Mouse (Mus musculus) intestine, embryonic 16.5 days (tissue): ENCODE measurements around the gene Usp18. TPM values are rescaled to one million over a fixed set of nuclear protein-coding genes. Genes with fewer than 3 reads are reported as not detected.
A peak's percentile ranks its signal among the peaks of the same experiment; 100 is the strongest.

Experiments used
- ATAC-seq: fragments of 200-750 bp; cut with Nextera tagmentation; 2 replicates; pipeline ENCODE4 v1.8.0; 2017; ENCODE audit warnings: moderate TSS enrichment, moderate library complexity
- H3K27ac ChIP-seq: fragments of 300-500 bp; sonication (generic); 2 replicates; pipeline ENCODE4 v1.5.1; 2014; ENCODE audit warnings: mild to moderate bottlenecking, low read length
- H3K27me3 ChIP-seq: fragments of 300-500 bp; sonication (generic); replicated peaks from 2 replicates; pipeline ENCODE4 v1.6.1; 2014; ENCODE audit warnings: low read length, control low read depth, mixed read lengths; ENCODE audit not compliant: control insufficient read depth, insufficient read depth
- H3K36me3 ChIP-seq: fragments of 300-500 bp; sonication (generic); 2 replicates; pipeline ENCODE4 v1.6.1; 2014; ENCODE audit warnings: low read length, control low read depth; ENCODE audit not compliant: control insufficient read depth, insufficient read depth
- H3K4me1 ChIP-seq: fragments of 300-500 bp; sonication (generic); 2 replicates; pipeline ENCODE4 v1.6.1; 2014; ENCODE audit warnings: low read length, control low read depth, mixed read lengths; ENCODE audit not compliant: control insufficient read depth, insufficient read depth
- H3K4me2 ChIP-seq: fragments of 300-500 bp; sonication (generic); 2 replicates; pipeline ENCODE4 v1.6.1; 2014; ENCODE audit warnings: low read depth, low read length, control low read depth
- H3K4me3 ChIP-seq: fragments of 300-500 bp; sonication (generic); 2 replicates; pipeline ENCODE4 v1.5.1; 2014; ENCODE audit warnings: mild to moderate bottlenecking, low read length
- H3K9ac ChIP-seq: fragments of 300-500 bp; sonication (generic); 2 replicates; pipeline ENCODE4 v1.6.1; 2014; ENCODE audit warnings: low read depth, low read length
- H3K9me3 ChIP-seq: fragments of 300-500 bp; sonication (generic); 2 replicates; pipeline ENCODE4 v1.6.1; 2016; ENCODE audit warnings: low read length, control low read depth; ENCODE audit not compliant: control insufficient read depth
- WGBS: fragments of 180-500 bp; shearing (Covaris S2); extraction: QIAGEN DNeasy Blood & Tissue Kit; methylation state at CpG from one replicate; pipeline ENCODE4 v1.1.7; 2014; 5-methylcytosine and 5-hydroxymethylcytosine counted together
- polyA plus RNA-seq: library from polyadenylated mRNA; unstranded; fragments of >200 nt; fragmentation: Nextera tagmentation; extraction: Ambion mirVana; gene quantifications from 2 replicates; pipeline ENCODE4 v1.2.1, GENCODE M21; 2015

Usp18 gene
- polyA plus RNA-seq, 1 experiment from 2014 or later, result 2.6 TPM

GRCm38 (mm10) chr6:121271707-121272074 is 26.0 kb downstream of the Usp18 start:
- Histone ChIP-seq H3K4me3 (no peak overlapping the region), H3K4me1 (no peaks in the 10 kb centered on the region), H3K27me3 (no peaks in the 10 kb centered on the region), H3K36me3 (no peaks in the 10 kb centered on the region), H3K4me2 (no peak overlapping the region), H3K27ac (no peak overlapping the region), H3K9me3 (no peaks in the 10 kb centered on the region), H3K9ac (no peak overlapping the region)
- ATAC-seq, result peak; percentile 5; the same call in 1 of the 2 replicates
- 12% methylated on average over 4 of the region's 4 CpGs for WGBS

DNA sequence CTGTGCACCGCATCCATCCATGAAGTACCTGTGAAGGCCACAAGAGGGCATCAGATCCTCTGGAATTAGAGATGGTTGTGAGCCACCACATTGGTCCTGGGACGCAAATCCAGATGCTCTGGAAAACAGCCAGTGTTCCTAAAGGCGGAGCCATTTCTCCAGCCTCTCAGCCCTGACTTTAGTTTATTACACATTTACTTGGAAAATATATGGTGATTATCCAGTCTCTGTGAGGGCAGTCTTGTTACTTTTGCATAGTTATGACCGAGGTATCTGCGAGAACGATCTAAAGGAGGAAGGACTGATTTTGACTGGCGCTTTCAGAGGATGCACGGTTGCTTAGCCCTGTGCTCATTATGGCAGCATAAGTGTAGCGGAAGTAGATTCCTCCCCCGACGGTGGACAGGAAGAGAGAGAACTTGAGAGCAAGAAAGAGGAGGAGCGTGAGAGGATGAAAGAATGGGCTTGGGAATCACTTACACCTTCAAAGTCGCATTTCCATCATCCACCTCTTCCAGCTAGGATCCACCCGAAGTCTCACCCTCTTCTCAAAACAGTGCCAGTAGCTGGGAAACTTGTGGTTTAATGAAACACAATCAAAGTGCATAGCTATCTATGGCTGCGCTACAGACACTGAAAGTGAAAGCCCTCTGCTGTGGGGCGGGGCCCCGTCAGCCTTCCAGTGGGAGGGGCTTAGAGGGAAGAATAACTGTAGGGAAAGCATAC is 26.5 kb downstream of the Usp18 start:
- peak overlapping the region; percentile 70 for H3K27ac ChIP-seq
- H3K27me3 ChIP-seq, result no peaks in the 10 kb centered on the region
- peak overlapping the region; percentile 39 for H3K4me2 ChIP-seq
- 12% methylated on average over 17 of the region's 17 CpGs for WGBS
- no peaks in the 10 kb centered on the region for H3K36me3 ChIP-seq
- H3K9me3 ChIP-seq, result no peaks in the 10 kb centered on the region
- ATAC-seq, result peak; percentile 90
- peak overlapping the region; percentile 41; the same call in 1 of the 2 replicates for H3K9ac ChIP-seq
- H3K4me3 ChIP-seq, result peak overlapping the region; percentile 50
- no peaks in the 10 kb centered on the region for H3K4me1 ChIP-seq

- Histone ChIP-seq H3K9ac (no peak overlapping the region), H3K27ac (no peak overlapping the region), H3K4me2 (no peak overlapping the region), H3K36me3 (no peaks in the 10 kb centered on the region), H3K27me3 (no peaks in the 10 kb centered on the region), H3K4me1 (no peaks in the 10 kb centered on the region), H3K9me3 (no peaks in the 10 kb centered on the region), H3K4me3 (no peak overlapping the region)
- WGBS, result 82% methylated on average over 3 of the region's 3 CpGs
- ATAC-seq, result no peak
Measured at GRCm38 (mm10) chr6:121274356-121274755, 28.6 kb downstream of the Usp18 start.

GRCm38 (mm10) chr6:121284132-121284531 is 38.4 kb downstream of the Usp18 start:
- Histone ChIP-seq H3K9me3 (no peaks in the 10 kb centered on the region), H3K4me1 (no peaks in the 10 kb centered on the region), H3K27ac (no peak overlapping the region), H3K4me2 (no peak overlapping the region), H3K36me3 (no peaks in the 10 kb centered on the region), H3K4me3 (no peak overlapping the region), H3K27me3 (no peaks in the 10 kb centered on the region), H3K9ac (no peak overlapping the region)
- no peak for ATAC-seq
- WGBS, result 85% methylated on average over 5 of the region's 5 CpGs

- no peak overlapping the region for H3K4me2 ChIP-seq
- no peak overlapping the region for H3K9ac ChIP-seq
- H3K36me3 ChIP-seq, result no peaks in the 10 kb centered on the region
- no peak overlapping the region for H3K4me3 ChIP-seq
- 49% methylated on average over 7 of the region's 7 CpGs for WGBS
- H3K27me3 ChIP-seq, result no peaks in the 10 kb centered on the region
- H3K4me1 ChIP-seq, result peaks cover 3% of the 10 kb centered on the region; the same call in 1 of the 2 replicates
- H3K9me3 ChIP-seq, result no peaks in the 10 kb centered on the region
- no peak for ATAC-seq
- H3K27ac ChIP-seq, result no peak overlapping the region
Measured at GRCm38 (mm10) chr6:121299317-121299716, 53.6 kb downstream of the Usp18 start.

DNA sequence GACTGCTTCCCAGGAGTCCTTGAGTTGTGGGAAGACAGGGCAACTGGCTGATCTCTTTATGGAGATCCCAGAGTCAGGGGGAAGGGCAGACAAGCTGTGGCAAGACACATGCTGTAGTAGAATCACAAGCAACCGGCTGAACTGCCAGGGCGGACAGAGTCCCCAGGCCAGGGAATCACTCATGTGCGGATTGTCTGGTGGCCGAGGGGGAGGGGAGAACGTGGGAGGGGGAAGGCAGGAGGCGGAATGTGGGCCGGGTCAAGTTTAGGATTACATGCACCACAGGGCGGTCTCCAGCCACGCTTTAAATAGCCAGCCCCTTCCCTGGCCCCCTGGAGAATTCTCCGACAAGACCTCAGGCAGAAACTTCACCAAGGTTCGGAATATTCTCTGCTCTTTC is 54.2 kb downstream of the Usp18 start, which contains the start of gene Slc6a13:
Slc6a13 (plus strand) TSS at position 274 of the 400 bp plus-strand sequence.
- H3K4me1 ChIP-seq, result peaks cover 3% of the 10 kb centered on the region; the same call in 1 of the 2 replicates
- no peak within 1 kb of the TSS for H3K4me3 ChIP-seq
- no peaks in the 10 kb centered on the region for H3K9me3 ChIP-seq
- H3K36me3 ChIP-seq, result no peaks in the 10 kb centered on the region
- H3K4me2 ChIP-seq, result 0 out of 2 replicates have a peak within 1 kb of the TSS, but pooled peaks have one; percentile 4
- H3K9ac ChIP-seq, result no peak within 1 kb of the TSS
- peak; percentile 65 for ATAC-seq
- WGBS, result 5% methylated on average over 11 of the region's 11 CpGs
- H3K27me3 ChIP-seq, result no peaks in the 10 kb centered on the region
- no peak within 1 kb of the TSS for H3K27ac ChIP-seq

DNA sequence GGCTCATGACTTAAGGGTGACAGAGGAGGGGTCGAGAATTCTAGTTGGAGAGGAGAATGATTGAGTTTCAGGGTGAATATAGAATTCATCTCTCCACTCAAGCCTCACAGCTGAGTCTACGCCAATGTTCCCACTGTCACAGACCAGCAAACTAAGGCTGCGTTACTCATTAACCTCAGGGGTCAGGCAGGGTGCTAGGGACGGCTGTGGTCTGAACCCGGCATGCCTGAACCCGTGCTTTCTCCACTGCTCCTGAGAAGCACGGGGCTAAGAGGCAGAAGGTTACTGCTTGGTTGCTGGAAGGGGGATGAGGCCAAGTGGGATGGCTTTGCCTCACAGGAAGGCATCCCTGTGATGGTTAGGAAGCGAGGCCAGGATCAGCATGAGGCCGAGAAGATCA is 54.8 kb downstream of the Usp18 start:
- H3K27me3 ChIP-seq, result no peaks in the 10 kb centered on the region
- no peak overlapping the region for H3K4me3 ChIP-seq
- H3K9ac ChIP-seq, result no peak overlapping the region
- 0 out of 2 replicates have a peak overlapping the region, but pooled peaks have one; percentile 4 for H3K4me2 ChIP-seq
- H3K4me1 ChIP-seq, result peaks cover 3% of the 10 kb centered on the region; the same call in 1 of the 2 replicates
- H3K9me3 ChIP-seq, result no peaks in the 10 kb centered on the region
- no peaks in the 10 kb centered on the region for H3K36me3 ChIP-seq
- 43% methylated on average over 9 of the region's 9 CpGs for WGBS
- no peak overlapping the region for H3K27ac ChIP-seq
- ATAC-seq, result 0 out of 2 replicates have a peak, but pooled peaks have one; percentile 42

DNA sequence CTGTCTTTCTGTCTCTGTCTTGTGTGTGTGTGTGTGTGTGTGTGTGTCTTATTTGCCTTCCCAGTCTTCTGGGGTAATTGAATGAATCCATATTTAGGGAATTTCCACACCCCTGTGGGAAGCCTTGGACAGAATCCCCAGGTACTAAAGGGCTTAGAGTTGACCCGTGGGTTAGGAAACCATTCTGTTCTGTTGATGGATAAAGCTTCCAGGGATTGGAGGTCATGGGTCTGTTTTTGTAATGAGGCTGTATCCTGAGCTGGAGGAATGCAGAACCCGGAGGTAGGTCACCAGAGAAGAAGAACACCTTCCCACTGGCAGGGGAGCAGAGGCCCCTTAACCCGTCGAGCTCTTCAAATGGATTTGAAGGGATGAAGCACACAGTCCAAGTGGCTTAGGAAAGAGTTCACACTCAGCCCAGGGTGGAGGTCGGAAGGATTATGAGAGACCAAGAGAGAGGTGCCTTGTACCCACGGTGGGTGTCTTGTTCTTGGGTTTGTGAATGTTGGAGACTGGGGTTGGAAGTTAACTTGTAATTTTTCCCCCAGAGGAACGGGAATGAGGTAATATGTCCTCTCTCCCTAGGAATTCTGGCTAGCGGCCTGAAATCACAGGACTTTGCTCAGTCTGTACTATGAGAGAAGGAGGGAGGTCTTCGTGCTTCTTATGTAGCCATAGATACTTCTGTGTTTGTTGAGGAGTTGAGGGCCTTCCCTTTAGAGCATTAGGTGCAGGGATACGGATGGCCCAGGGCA is 57.9 kb downstream of the Usp18 start:
- Histone ChIP-seq H3K4me1 (peaks cover 3% of the 10 kb centered on the region; the same call in 1 of the 2 replicates), H3K4me2 (no peak overlapping the region), H3K36me3 (no peaks in the 10 kb centered on the region), H3K9ac (no peak overlapping the region), H3K9me3 (no peaks in the 10 kb centered on the region), H3K27ac (no peak overlapping the region), H3K4me3 (no peak overlapping the region), H3K27me3 (no peaks in the 10 kb centered on the region)
- 62% methylated on average over 10 of the region's 10 CpGs for WGBS
- ATAC-seq, result no peak

- ATAC-seq, result peak; percentile 63; the same call in 1 of the 2 replicates
- Histone ChIP-seq H3K36me3 (no peaks in the 10 kb centered on the region), H3K4me3 (no peak overlapping the region), H3K27me3 (no peaks in the 10 kb centered on the region), H3K27ac (no peak overlapping the region), H3K4me1 (peaks cover 3% of the 10 kb centered on the region; the same call in 1 of the 2 replicates), H3K9ac (no peak overlapping the region), H3K4me2 (no peak overlapping the region), H3K9me3 (no peaks in the 10 kb centered on the region)
- WGBS, result 75% methylated on average over 9 of the region's 9 CpGs
Measured at GRCm38 (mm10) chr6:121304630-121305029, 58.9 kb downstream of the Usp18 start.
